Mouse (Mus musculus) intestine, embryonic 15.5 days (tissue): ENCODE measurements around the gene Pdp2. TPM values are rescaled to one million over a fixed set of nuclear protein-coding genes. Genes with fewer than 3 reads are reported as not detected.
"Not testable (repeated sequence)": the region's sequence is repeated elsewhere in the genome, so short reads cannot be mapped to it uniquely, and the experiment has no call there.

Experiments
- ATAC-seq: fragments of 200-750 bp; cut with Nextera tagmentation; 2 replicates; pipeline ENCODE4 v1.8.0; 2017; ENCODE audit warnings: moderate TSS enrichment, moderate library complexity
- H3K27ac ChIP-seq: fragments of 300-500 bp; sonication (generic); 2 replicates; pipeline ENCODE4 v1.5.1; 2015; ENCODE audit warnings: mild to moderate bottlenecking, inconsistent platforms
- H3K27me3 ChIP-seq: fragments of 300-500 bp; sonication (generic); replicated peaks from 2 replicates; pipeline ENCODE4 v1.6.1; 2015; ENCODE audit warnings: inconsistent platforms
- H3K36me3 ChIP-seq: fragments of 300-500 bp; sonication (generic); 2 replicates; pipeline ENCODE4 v1.6.1; 2015; ENCODE audit warnings: inconsistent platforms
- H3K4me1 ChIP-seq: fragments of 300-500 bp; sonication (generic); replicated peaks from 2 replicates; pipeline ENCODE4 v1.6.1; 2015; ENCODE audit warnings: inconsistent platforms
- H3K4me2 ChIP-seq: fragments of 300-500 bp; sonication (generic); replicated peaks from 2 replicates; pipeline ENCODE4 v1.6.1; 2015; ENCODE audit warnings: mild to moderate bottlenecking, inconsistent platforms
- H3K4me3 ChIP-seq: fragments of 300-500 bp; sonication (generic); replicated peaks from 2 replicates; pipeline ENCODE4 v1.5.1; 2015; ENCODE audit warnings: inconsistent platforms
- H3K9ac ChIP-seq: fragments of 300-500 bp; sonication (generic); 2 replicates; pipeline ENCODE4 v1.6.1; 2015; ENCODE audit warnings: inconsistent platforms
- H3K9me3 ChIP-seq: fragments of 300-500 bp; sonication (generic); 2 replicates; pipeline ENCODE4 v1.6.1; 2016; ENCODE audit warnings: inconsistent platforms
- WGBS: fragments of 180-500 bp; shearing (Covaris S2); methylation state at CpG from one replicate; pipeline ENCODE4 v1.1.7; 2015; 5-methylcytosine and 5-hydroxymethylcytosine counted together
- polyA plus RNA-seq: library from polyadenylated mRNA; unstranded; fragments of >200 nt; fragmentation: Nextera tagmentation; extraction: Ambion mirVana; gene quantifications from 2 replicates; pipeline ENCODE4 v1.2.1, GENCODE M21; 2015

Pdp2 gene
- polyA plus RNA-seq, 1 experiment from 2014 or later, result 17.0 TPM

- H3K4me2 ChIP-seq, result no peak overlapping the region
Observed at GRCm38 (mm10) chr8:104576820-104577219, 14.4 kb upstream of the Pdp2 start.

GRCm38 (mm10) chr8:104577606-104578005 is 13.6 kb upstream of the Pdp2 start:
- H3K9ac ChIP-seq, H3K4me3 ChIP-seq, H3K36me3 ChIP-seq, H3K4me1 ChIP-seq, H3K4me2 ChIP-seq, H3K9me3 ChIP-seq, H3K27me3 ChIP-seq, ATAC-seq, H3K27ac ChIP-seq: not testable (repeated sequence)
- 81% methylated on average over 17 of the region's 17 CpGs for WGBS

More at GRCm38 (mm10) chr8:104576820-104577219, 14.4 kb upstream of the Pdp2 start:
- H3K36me3 ChIP-seq, result no peaks in the 10 kb centered on the region
- 86% methylated on average over 3 of the region's 3 CpGs for WGBS
- H3K27ac ChIP-seq, result no peak overlapping the region
- no peaks in the 10 kb centered on the region for H3K4me1 ChIP-seq
- H3K27me3 ChIP-seq, result no peaks in the 10 kb centered on the region
- no peak for ATAC-seq
- no peak overlapping the region for H3K9ac ChIP-seq
- H3K4me3 ChIP-seq, result no peak overlapping the region
- no peaks in the 10 kb centered on the region for H3K9me3 ChIP-seq

GRCm38 (mm10) chr8:104584522-104584921 is 6.7 kb upstream of the Pdp2 start:
- Histone ChIP-seq H3K4me3 (no peak overlapping the region), H3K36me3 (no peaks in the 10 kb centered on the region), H3K4me2 (no peak overlapping the region), H3K4me1 (no peaks in the 10 kb centered on the region), H3K27me3 (no peaks in the 10 kb centered on the region), H3K9me3 (no peaks in the 10 kb centered on the region), H3K27ac (no peak overlapping the region), H3K9ac (no peak overlapping the region)
- whole genome bisulfite sequencing, result 64% methylated on average over 1 of the region's 1 CpGs
- ATAC-seq, result no peak

- WGBS, result 94% methylated on average over 3 of the region's 3 CpGs
- H3K36me3 ChIP-seq, result peaks cover 14% of the 10 kb centered on the region
- no peak overlapping the region for H3K9ac ChIP-seq
- no peaks in the 10 kb centered on the region for H3K27me3 ChIP-seq
- no peaks in the 10 kb centered on the region for H3K9me3 ChIP-seq
- 0 out of 2 replicates have a peak, but pooled peaks cover 3% of the 10 kb centered on the region for H3K4me1 ChIP-seq
- no peak overlapping the region for H3K4me2 ChIP-seq
- no peak for ATAC-seq
- H3K27ac ChIP-seq, result no peak overlapping the region
- no peak overlapping the region for H3K4me3 ChIP-seq
Observed at GRCm38 (mm10) chr8:104590284-104590683, 967 bp upstream of the Pdp2 start.

- ATAC-seq, result peak; percentile 18; the same call in 1 of the 2 replicates
- H3K36me3 ChIP-seq, result peaks cover 14% of the 10 kb centered on the region
- H3K4me2 ChIP-seq, result peak overlapping the region; percentile 89
- 0 out of 2 replicates have a peak, but pooled peaks cover 3% of the 10 kb centered on the region for H3K4me1 ChIP-seq
- 2% methylated on average over 9 of the region's 9 CpGs for WGBS
- H3K9me3 ChIP-seq, result no peaks in the 10 kb centered on the region
- peak overlapping the region; percentile 77 for H3K9ac ChIP-seq
- no peaks in the 10 kb centered on the region for H3K27me3 ChIP-seq
- peak overlapping the region; percentile 93 for H3K27ac ChIP-seq
- H3K4me3 ChIP-seq, result peak overlapping the region; percentile 77
Observed at GRCm38 (mm10) chr8:104591856-104592255, 605 bp downstream of the Pdp2 start.

GRCm38 (mm10) chr8:104592566-104592965 is 1.3 kb downstream of the Pdp2 start:
- Histone ChIP-seq H3K4me2 (peak overlapping the region; percentile 89), H3K27me3 (no peaks in the 10 kb centered on the region), H3K4me3 (peak overlapping the region; percentile 77; the same call in 1 of the 2 replicates), H3K9me3 (no peaks in the 10 kb centered on the region), H3K9ac (no peak overlapping the region), H3K36me3 (peaks cover 14% of the 10 kb centered on the region), H3K27ac (no peak overlapping the region), H3K4me1 (0 out of 2 replicates have a peak, but pooled peaks cover 4% of the 10 kb centered on the region)
- no peak for ATAC-seq
- 59% methylated on average over 6 of the region's 6 CpGs for WGBS

GRCm38 (mm10) chr8:104593536-104594325 is 2.5 kb downstream of the Pdp2 start:
- Histone ChIP-seq H3K4me1 (0 out of 2 replicates have a peak, but pooled peaks cover 7% of the 10 kb centered on the region), H3K27me3 (no peaks in the 10 kb centered on the region), H3K36me3 (peaks cover 14% of the 10 kb centered on the region), H3K27ac (no peak overlapping the region), H3K4me2 (no peak overlapping the region), H3K9ac (no peak overlapping the region), H3K4me3 (no peak overlapping the region), H3K9me3 (no peaks in the 10 kb centered on the region)
- WGBS, result 93% methylated on average over 31 of the region's 31 CpGs
- ATAC-seq, result no peak

GRCm38 (mm10) chr8:104594611-104595362 is 3.5 kb downstream of the Pdp2 start:
- Histone ChIP-seq H3K4me2 (no peak overlapping the region), H3K9me3 (no peaks in the 10 kb centered on the region), H3K27me3 (no peaks in the 10 kb centered on the region), H3K27ac (no peak overlapping the region), H3K36me3 (peaks cover 14% of the 10 kb centered on the region), H3K4me1 (0 out of 2 replicates have a peak, but pooled peaks cover 7% of the 10 kb centered on the region), H3K9ac (no peak overlapping the region), H3K4me3 (no peak overlapping the region)
- no peak for ATAC-seq
- 95% methylated on average over 19 of the region's 19 CpGs for WGBS

GRCm38 (mm10) chr8:104595773-104596536 is 4.7 kb downstream of the Pdp2 start:
- no peak overlapping the region for H3K27ac ChIP-seq
- no peak overlapping the region for H3K4me2 ChIP-seq
- H3K9me3 ChIP-seq, result no peaks in the 10 kb centered on the region
- ATAC-seq, result no peak
- peaks cover 14% of the 10 kb centered on the region for H3K36me3 ChIP-seq
- H3K27me3 ChIP-seq, result no peaks in the 10 kb centered on the region
- no peak overlapping the region for H3K4me3 ChIP-seq
- 0 out of 2 replicates have a peak, but pooled peaks cover 7% of the 10 kb centered on the region for H3K4me1 ChIP-seq
- 83% methylated on average over 21 of the region's 21 CpGs for WGBS
- H3K9ac ChIP-seq, result no peak overlapping the region

GRCm38 (mm10) chr8:104597656-104598055 is 6.4 kb downstream of the Pdp2 start:
- Histone ChIP-seq H3K4me3 (no peak overlapping the region), H3K9ac (0 out of 2 replicates have a peak overlapping the region, but pooled peaks have one; percentile 20), H3K9me3 (no peaks in the 10 kb centered on the region), H3K4me1 (peaks cover 13% of the 10 kb centered on the region; the same call in 1 of the 2 replicates), H3K36me3 (peaks cover 14% of the 10 kb centered on the region), H3K27me3 (no peaks in the 10 kb centered on the region), H3K27ac (no peak overlapping the region), H3K4me2 (no peak overlapping the region)
- WGBS, result 45% methylated on average over 6 of the region's 6 CpGs
- no peak for ATAC-seq

- Histone ChIP-seq H3K4me1 (peaks cover 15% of the 10 kb centered on the region; the same call in 1 of the 2 replicates), H3K9me3 (no peaks in the 10 kb centered on the region), H3K9ac (no peak overlapping the region), H3K4me3 (no peak overlapping the region), H3K36me3 (peaks cover 14% of the 10 kb centered on the region), H3K27ac (no peak overlapping the region), H3K27me3 (no peaks in the 10 kb centered on the region), H3K4me2 (no peak overlapping the region)
- 35% methylated on average over 6 of the region's 6 CpGs for WGBS
- no peak for ATAC-seq
Observed at GRCm38 (mm10) chr8:104598496-104598895, 7.2 kb downstream of the Pdp2 start.

GRCm38 (mm10) chr8:104601386-104601785 is 10.1 kb downstream of the Pdp2 start:
- Histone ChIP-seq H3K4me1 (peaks cover 17% of the 10 kb centered on the region), H3K27me3 (no peaks in the 10 kb centered on the region), H3K27ac (no peak overlapping the region), H3K9me3 (no peaks in the 10 kb centered on the region), H3K4me3 (no peak overlapping the region), H3K4me2 (peak overlapping the region; percentile 62), H3K9ac (0 out of 2 replicates have a peak overlapping the region, but pooled peaks have one; percentile 23), H3K36me3 (no peaks in the 10 kb centered on the region)
- no peak for ATAC-seq
- WGBS, result 26% methylated on average over 7 of the region's 7 CpGs
